Mouse (Mus musculus) regulatory T cell (primary cell): ENCODE data around the gene 2700081O15Rik.
"Not testable (repeated sequence)": the region's sequence is repeated elsewhere in the genome, so short reads cannot be mapped to it uniquely, and the experiment has no call there.

Experiments
- in situ Hi-C: fragments of 300-600 bp; cut with MboI, MseI; formaldehyde crosslinking; loops from one replicate; pipeline ENCODE4 v1.15.1; 2025; ENCODE audit warnings: high pct_unique_total_duplicates

Gene 2700081O15Rik

GRCm38 (mm10) chr19:7416834-7417735 is at the start of gene 2700081O15Rik:
Gene 2700081O15Rik (plus strand): TSS chr19:7417625.
- in situ Hi-C loops: no loop called here

DNA sequence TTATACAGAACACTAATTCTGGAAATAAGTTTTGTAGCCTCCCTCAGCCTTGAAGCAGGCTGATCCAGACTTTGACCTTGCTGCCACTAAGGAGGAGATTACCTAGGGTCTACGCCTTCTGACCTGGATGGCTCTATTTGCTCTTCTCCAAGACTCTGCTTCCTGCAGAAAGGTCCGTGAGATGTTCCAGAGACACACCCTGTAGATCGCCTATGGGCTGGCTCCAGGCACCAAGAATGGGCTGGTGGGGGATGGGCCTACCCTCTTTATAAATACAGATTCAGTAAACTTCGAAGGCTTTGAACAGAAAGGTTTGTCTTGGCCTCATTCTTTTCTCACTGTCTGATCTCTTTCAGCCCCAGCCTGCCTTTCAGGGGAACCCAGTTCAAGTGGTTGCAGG is 48.0 kb upstream of the 2700081O15Rik start:
- in situ Hi-C loops: not testable (repeated sequence)

- in situ Hi-C loops: no loop called here
These were observed 42.9 kb upstream of the 2700081O15Rik start for GRCm38 (mm10) chr19:7374491-7374890.

- in situ Hi-C loops: no loop called here
These were observed 39.8 kb upstream of the 2700081O15Rik start for GRCm38 (mm10) chr19:7377639-7378038.

DNA sequence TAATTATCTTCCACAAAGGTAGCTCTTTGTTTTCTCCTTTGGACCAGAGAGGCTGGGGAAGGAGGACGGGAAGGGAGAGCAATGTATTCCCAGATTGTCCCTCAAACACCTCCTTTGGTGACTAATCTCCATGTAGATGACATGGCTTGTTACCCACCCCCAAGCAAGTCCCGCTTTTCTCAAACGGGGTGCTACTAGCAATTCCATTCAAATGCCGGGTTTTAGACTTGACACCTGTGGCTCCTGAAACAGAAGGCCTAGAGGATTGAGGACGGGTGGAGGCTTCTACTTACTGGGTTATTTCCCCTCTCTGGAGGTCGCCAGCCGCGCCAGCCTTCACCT is 35.5 kb upstream of the 2700081O15Rik start:
- in situ Hi-C loops: loop anchor here (10.0 kb wide), 1 partner anchor 1083 kb away; no protein-coding TSS in a partner anchor

DNA sequence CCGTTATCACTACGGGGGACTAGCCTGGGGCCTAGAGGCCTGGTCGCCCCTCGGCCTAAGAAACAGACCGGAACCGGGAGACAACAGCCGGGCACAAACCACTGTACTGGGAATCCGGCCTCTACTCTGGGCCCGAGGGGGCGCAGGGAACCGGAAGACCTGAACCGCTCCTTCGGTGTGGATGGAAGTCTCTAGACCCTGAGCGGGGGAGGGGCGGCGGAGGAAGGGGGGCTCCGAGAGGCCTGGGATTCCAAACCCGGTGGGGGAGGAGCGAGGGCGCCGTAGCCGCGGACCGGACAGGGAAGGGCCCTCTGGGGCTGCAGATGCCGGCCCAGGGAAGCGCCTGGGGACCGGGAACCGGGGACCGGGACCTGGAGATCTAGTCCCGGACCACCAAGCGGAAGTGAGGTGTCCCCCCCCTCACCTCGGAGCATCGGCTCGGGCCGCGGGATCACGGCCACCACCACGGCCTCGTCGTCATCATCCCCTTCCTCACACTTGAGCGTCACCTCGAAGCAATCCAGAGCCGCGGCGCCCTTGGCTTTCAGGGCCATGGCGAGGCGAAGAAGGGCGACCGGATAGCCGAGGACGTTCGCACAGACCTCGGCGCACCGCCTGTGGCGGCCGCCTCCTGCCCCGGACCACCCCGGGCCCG is 35.0 kb upstream of the 2700081O15Rik start:
- in situ Hi-C loops: loop anchor here (10.0 kb wide), 1 partner anchor 1082 kb away; no protein-coding TSS in a partner anchor

DNA sequence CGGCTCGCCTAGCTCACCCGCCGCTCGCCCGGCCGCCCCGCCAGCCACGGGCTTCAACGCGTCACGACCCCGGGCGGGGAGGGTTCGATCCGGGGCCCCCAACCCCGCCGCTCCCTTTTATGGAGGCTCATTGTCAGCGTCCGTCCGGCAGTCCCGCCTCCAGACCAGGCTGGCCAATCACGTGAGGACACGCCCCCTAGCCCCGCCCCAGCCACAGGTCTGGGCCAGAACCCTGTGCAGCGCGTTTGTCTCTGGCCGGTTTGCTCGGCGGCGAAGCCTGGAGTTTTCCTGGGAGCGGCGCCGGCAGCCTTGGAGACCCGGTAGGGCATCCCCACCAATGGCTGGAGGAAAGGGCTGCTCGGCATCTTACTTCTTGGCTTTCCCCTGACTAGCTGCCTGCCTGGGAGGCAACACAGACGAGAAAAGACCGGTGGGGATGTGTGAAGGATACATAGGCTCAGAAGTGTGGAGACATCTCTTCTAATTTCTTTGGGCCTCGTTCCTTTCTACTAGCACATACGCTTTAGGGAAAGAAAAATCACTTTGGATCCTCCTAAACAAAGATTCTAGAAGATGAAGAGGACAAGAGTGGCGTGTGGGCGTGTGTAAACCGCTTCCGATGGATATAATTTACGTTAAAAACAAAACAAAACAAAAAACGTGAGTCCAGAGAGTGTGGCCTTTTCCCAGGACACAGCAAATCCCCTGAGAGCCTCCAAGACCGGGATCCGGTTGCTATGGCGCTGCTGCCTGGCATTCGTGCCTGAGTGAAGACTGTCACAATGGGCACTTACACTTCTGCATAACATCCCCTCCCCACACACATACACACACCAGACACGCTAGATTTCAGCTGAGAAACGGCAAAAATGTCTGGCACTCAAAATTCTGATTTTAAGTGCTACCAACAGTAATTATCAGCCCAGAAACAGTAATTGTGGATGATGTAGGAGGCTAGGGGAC is 34.2 kb upstream of the 2700081O15Rik start, which contains the start of gene Spindoc:
TSS of gene Spindoc (minus strand) at position 92 of the 963 bp plus-strand sequence.
- in situ Hi-C loops: loop anchor here (10.0 kb wide), 1 partner anchor 1082 kb away; no protein-coding TSS in a partner anchor

DNA sequence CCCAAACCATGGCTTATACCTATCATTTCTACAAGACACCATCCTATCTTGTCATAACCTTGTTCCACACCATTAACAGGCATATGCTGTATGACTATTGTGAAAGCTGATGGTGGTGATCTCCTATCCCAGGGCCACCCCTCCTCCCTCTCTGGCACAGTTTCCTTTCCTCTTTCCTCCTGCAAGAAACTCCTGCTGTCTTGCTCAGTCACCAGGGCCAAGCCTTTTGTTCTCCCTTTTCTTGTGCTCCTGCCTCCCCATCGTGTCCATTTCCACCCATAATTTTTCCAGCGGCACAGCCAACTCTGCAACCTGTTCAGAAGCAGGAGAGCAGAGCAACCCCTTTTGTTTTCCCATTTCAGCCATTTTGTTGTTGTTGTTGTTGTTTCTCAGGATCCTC is 31.4 kb upstream of the 2700081O15Rik start:
- in situ Hi-C loops: loop anchor here (5.0 to 10.0 kb wide), 2 partner anchors 34 to 1079 kb away; no protein-coding TSS in a partner anchor

- in situ Hi-C loops: loop anchor here (5.0 to 10.0 kb wide), 2 partner anchors 36 to 1076 kb away; no protein-coding TSS in a partner anchor
These were observed 28.9 kb upstream of the 2700081O15Rik start for GRCm38 (mm10) chr19:7388488-7388887.

DNA sequence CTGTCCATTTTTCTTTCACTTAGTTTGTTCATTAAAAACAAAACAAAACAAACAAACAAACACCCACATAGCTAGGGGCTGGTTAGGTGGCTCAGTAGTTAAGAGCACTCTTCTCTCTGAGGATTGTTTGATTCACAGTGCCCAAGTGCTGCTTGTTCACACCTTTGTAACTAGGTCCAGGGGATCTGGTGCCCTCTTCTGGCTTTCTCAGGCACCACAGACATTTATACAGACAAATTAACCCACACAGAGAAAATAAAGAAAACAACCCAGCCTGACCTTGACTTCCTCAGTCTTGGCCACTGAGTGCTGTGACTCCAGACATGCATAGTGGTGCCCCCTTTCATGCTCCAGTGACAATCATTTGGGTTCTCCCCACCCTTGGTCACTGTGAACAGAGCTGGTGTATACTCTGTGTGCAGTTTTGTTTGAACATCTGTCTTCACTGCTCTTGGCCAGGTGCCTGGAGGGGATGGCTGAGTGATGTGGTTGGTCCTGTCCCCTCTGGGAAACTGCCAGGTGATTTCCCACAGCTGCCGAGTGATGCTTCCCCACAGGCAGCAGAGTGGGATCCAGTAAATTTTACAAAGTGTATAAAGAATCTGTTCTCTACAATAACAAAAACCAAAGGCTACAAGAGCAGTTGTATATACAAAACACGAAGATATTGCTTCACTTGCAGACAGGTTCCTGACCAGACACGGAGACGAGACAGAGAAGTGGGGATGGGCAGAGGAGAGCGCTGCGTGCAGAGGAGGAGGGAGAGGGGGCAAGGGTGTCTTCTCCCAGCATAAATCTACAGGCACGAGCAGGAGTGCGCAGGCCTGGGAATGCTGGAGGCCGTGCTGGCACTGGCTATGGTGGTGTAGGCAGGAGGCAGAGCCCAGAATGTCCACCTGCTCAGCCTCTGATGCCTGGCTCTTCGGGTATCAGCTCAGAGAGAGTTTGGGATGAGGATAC is 20.3 kb upstream of the 2700081O15Rik start:
- in situ Hi-C loops: not testable (repeated sequence)

DNA sequence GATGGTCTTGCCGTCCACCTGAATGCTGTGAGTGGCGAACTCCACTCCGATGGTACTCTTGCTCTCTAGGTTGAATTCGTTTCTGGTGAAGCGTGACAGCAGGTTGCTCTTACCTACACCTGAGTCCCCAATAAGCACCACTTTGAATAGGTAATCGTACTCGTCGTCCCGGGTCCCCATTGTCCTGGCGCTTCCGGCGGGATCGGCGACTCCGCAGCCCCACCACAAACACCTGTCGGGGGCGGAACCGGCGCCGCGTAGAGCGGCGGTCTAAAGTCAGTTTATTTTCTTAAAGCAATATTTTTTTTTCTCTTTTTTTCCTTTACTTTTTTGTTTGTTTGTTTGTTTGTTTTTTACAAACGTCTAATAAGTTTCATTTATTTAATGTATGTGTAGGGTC is 18.5 kb upstream of the 2700081O15Rik start:
- in situ Hi-C loops: not testable (repeated sequence)

GRCm38 (mm10) chr19:7400635-7401034 is 16.8 kb upstream of the 2700081O15Rik start:
- in situ Hi-C loops: loop anchor here (10.0 kb wide), 1 partner anchor 126 kb away; no protein-coding TSS in a partner anchor

- in situ Hi-C loops: loop anchor here (10.0 kb wide), 1 partner anchor 130 kb away; no protein-coding TSS in a partner anchor
These were observed 12.7 kb upstream of the 2700081O15Rik start for GRCm38 (mm10) chr19:7404623-7405229.

GRCm38 (mm10) chr19:7412361-7412760 is 5.1 kb upstream of the 2700081O15Rik start:
- in situ Hi-C loops: no loop called here

DNA sequence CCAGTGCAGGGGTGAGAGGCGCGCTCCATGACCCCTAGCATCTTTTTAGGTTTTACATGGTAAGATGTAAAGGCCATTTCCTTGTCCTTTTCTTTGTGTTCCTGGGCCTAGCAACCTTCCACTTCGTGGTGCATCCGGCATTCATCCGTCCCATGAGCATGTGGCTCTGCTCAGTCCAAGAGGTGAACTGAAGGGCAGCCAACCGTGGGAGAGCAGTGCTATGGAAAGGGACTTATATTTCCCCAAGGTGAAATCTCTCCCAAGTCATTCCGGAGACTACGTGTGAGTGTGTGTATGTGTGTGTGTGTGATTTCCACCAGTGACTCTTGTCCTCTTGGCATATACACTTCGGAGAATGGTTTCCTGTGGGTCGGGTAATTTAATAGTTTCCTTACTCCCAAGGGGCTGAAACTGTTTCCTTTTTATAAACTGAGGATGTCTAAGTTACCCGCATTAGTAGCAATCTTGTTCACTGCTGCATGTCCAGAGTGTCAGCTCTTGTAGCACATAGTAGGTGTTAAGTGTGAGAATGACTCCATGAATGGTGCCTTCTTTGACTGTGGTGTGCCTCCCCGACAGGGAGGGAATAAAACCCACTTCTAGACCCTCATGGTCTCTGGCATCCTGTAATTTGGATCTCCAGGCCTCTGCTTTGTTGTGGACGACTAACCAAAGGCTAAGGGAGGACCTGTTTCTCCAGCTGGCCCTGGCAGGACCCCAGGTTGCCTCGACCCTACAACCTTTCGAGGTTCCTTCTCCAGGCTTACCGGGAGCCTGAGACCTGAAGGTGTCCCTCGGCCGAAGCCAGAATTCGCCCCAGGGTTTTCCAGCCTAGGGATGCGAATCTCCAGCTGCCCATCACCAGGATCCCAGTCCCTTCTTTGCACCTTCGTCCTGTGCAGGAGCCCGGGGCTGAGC is 1.2 kb upstream of the 2700081O15Rik start:
- in situ Hi-C loops: no loop called here

- in situ Hi-C loops: no loop called here
These were observed 755 bp downstream of the 2700081O15Rik start for GRCm38 (mm10) chr19:7417911-7418849.

GRCm38 (mm10) chr19:7419134-7419533 is 1.7 kb downstream of the 2700081O15Rik start:
- in situ Hi-C loops: no loop called here
